Mouse (Mus musculus) embryonic fibroblast, embryonic 13.5 days (primary cell): Measurements from ENCODE around the gene Hk2. TPM values are rescaled to one million over a fixed set of nuclear protein-coding genes. Genes with fewer than 3 reads are reported as not detected.
A peak's percentile ranks its signal among the peaks of the same experiment; 100 is the strongest.

Source experiments
- H3K27ac ChIP-seq: 2 replicates; pipeline ENCODE4 v1.5.1; 2012; ENCODE audit warnings: low read length, control low read depth, inconsistent platforms; ENCODE audit not compliant: insufficient read depth
- H3K4me1 ChIP-seq: 2 replicates; pipeline ENCODE4 v1.6.1; 2011; ENCODE audit warnings: low read length; ENCODE audit not compliant: control insufficient read depth, insufficient read depth
- H3K4me3 ChIP-seq: 2 replicates; pipeline ENCODE4 v1.5.1; 2011; ENCODE audit warnings: mild to moderate bottlenecking, control low read depth, low read length; ENCODE audit not compliant: insufficient read depth
- CTCF ChIP-seq: IDR thresholded peaks from 2 replicates; pipeline ENCODE4 v1.5.1; 2011; ENCODE audit warnings: mild to moderate bottlenecking, control low read depth, low read length, moderate library complexity, borderline replicate concordance; ENCODE audit not compliant: insufficient read depth
- POLR2A ChIP-seq: IDR thresholded peaks from 2 replicates; pipeline ENCODE4 v1.6.1; 2011; ENCODE audit warnings: low read depth, mild to moderate bottlenecking, control low read depth, low read length, moderate library complexity
- polyA plus RNA-seq: library from polyadenylated mRNA; stranded (reverse); fragments of >200 nt; gene quantifications from 2 replicates; pipeline ENCODE4 v1.2.4, GENCODE M21; 2011; ENCODE audit warnings: low read depth; ENCODE audit not compliant: missing spikeins, insufficient read length

Gene Hk2
- polyA plus RNA-seq, 1 experiment, result 26.2 TPM

- H3K4me1 ChIP-seq, result peaks cover 3% of the 10 kb centered on the region; the same call in 1 of the 2 replicates
- no peak overlapping the region for H3K4me3 ChIP-seq
- no peak overlapping the region for H3K27ac ChIP-seq
- no peak for TF ChIP-seq POLR2A
- peak; percentile 31; the same call in 1 of the 2 replicates for TF ChIP-seq CTCF
Measured at GRCm38 (mm10) chr6:82728635-82729034, 45.6 kb downstream of the Hk2 start.

- Histone ChIP-seq H3K4me1 (peaks cover 6% of the 10 kb centered on the region; the same call in 1 of the 2 replicates), H3K4me3 (no peak overlapping the region), H3K27ac (no peak overlapping the region)
- TF ChIP-seq POLR2A, result no peak
- TF ChIP-seq CTCF, result no peak
Measured at GRCm38 (mm10) chr6:82727206-82727605, 47.0 kb downstream of the Hk2 start.

DNA sequence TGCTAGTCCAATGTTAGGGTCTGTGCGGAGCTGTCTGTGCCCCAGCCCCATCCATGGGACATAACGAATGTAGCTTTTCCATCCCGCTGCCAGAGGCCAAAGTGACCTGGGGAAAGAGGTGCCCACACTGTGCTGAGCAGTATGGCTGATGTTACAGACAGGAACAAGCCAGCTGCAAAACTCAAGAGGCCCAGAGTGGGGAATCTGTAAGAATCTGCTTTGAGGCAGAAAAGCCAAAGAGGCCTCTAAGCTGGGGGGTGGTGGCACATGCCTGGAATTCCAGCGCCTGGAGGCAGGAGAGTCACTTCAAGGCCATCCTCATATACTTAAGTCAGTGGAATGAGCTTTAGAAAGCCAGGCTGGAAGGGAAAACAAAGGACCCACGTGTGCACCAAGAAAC is 50.9 kb downstream of the Hk2 start:
- no peak for TF ChIP-seq CTCF
- no peak for TF ChIP-seq POLR2A
- Histone ChIP-seq H3K4me1 (peaks cover 6% of the 10 kb centered on the region; the same call in 1 of the 2 replicates), H3K27ac (peak overlapping the region; percentile 56), H3K4me3 (no peak overlapping the region)

DNA sequence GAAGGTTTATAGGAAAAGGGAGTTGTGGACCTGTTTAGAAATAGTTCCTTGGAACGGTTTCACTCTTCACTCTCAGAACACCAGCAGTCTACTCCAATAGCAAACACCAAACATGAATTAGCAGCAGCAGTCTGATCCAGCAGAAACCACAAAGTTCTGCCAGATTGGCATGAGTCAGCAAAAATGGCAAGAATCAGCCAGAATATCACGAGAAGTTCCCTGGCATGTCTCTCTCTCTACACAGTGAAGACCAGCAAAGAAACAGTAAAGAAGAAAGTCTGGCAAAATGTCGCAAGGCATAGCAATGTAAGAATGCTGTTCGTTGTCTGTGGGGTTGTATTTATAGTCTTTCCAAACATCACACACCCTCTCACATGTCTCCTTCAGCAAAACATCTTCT is 58.1 kb downstream of the Hk2 start:
- H3K4me1 ChIP-seq, result peaks cover 3% of the 10 kb centered on the region; the same call in 1 of the 2 replicates
- no peak for TF ChIP-seq CTCF
- no peak for TF ChIP-seq POLR2A
- peak overlapping the region; percentile 68 for H3K27ac ChIP-seq
- no peak overlapping the region for H3K4me3 ChIP-seq

DNA sequence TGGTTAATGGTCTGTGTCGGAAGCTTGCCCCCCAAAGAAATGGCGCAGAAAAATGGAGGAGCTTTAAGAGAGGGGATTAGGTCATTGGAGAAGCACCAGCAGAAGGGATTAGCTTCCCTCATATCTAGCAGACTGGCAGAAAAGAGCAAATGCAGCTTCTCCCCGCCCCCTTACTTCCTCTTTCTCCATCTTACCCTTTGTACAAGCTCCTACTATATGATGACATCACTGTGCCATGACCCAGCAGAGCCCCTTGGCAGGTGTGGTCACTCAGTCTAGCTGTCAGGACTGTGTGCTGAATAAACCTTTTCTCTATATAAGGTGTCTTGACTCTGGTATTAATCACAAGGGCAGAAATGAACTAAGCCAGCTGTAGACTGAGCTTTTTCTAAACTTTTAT is 58.6 kb downstream of the Hk2 start:
- H3K4me3 ChIP-seq, result no peak overlapping the region
- TF ChIP-seq POLR2A (no peak), CTCF (no peak)
- peaks cover 3% of the 10 kb centered on the region; the same call in 1 of the 2 replicates for H3K4me1 ChIP-seq
- H3K27ac ChIP-seq, result peak overlapping the region; percentile 68

DNA sequence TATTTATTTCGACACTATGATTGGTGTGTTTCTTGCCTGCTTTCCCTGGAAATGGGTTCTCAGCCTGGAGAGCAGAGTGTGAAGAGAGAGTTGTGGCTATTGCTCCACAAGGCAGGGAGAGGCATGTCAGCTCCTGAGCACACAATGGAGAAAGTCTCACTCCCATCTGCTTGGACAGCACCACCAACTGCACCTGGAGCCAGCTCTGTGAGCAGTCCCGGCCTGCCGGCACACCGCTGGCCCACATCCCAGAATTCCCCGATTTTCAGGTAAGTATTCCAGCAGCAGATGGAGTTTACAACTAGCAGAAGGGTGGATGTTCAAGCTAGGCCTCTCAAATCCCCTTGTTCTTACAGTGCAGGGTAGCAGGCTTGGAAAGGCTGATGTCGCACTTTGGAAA is 59.0 kb downstream of the Hk2 start:
- TF ChIP-seq CTCF, result no peak
- no peak for TF ChIP-seq POLR2A
- Histone ChIP-seq H3K4me3 (no peak overlapping the region), H3K27ac (peak overlapping the region; percentile 68), H3K4me1 (peaks cover 3% of the 10 kb centered on the region; the same call in 1 of the 2 replicates)

GRCm38 (mm10) chr6:82714841-82715240 is 59.4 kb downstream of the Hk2 start:
- TF ChIP-seq CTCF, result no peak
- TF ChIP-seq POLR2A, result no peak
- H3K27ac ChIP-seq, result no peak overlapping the region
- H3K4me1 ChIP-seq, result peaks cover 3% of the 10 kb centered on the region; the same call in 1 of the 2 replicates
- no peak overlapping the region for H3K4me3 ChIP-seq

DNA sequence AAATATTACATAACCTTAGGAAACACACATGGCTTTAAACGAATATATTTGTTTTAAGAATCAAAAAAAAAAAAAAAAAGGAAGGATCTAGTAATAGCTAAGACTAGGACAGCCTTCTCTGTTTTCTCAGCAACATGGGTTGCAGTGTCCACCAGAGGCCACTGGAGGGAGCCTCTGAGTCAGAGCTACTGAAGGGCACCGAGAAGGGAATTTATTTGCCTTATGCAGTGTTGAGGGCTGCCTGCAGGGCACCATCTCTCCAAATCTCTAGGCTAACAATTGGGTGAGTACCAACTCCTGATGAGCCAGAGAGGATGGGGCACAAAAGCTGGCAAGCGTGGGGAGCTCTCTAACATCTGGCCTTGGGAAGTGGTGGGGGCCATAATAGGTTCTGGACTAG is 60.0 kb downstream of the Hk2 start:
- Histone ChIP-seq H3K4me1 (peaks cover 3% of the 10 kb centered on the region; the same call in 1 of the 2 replicates), H3K27ac (no peak overlapping the region), H3K4me3 (no peak overlapping the region)
- peak; percentile 48; the same call in 1 of the 2 replicates for TF ChIP-seq CTCF
- TF ChIP-seq POLR2A, result no peak

- H3K4me1 ChIP-seq, result no peaks in the 10 kb centered on the region
- no peak overlapping the region for H3K4me3 ChIP-seq
- TF ChIP-seq POLR2A, result no peak
- no peak for TF ChIP-seq CTCF
- no peak overlapping the region for H3K27ac ChIP-seq
Measured at GRCm38 (mm10) chr6:82707742-82708141, 66.5 kb downstream of the Hk2 start.

DNA sequence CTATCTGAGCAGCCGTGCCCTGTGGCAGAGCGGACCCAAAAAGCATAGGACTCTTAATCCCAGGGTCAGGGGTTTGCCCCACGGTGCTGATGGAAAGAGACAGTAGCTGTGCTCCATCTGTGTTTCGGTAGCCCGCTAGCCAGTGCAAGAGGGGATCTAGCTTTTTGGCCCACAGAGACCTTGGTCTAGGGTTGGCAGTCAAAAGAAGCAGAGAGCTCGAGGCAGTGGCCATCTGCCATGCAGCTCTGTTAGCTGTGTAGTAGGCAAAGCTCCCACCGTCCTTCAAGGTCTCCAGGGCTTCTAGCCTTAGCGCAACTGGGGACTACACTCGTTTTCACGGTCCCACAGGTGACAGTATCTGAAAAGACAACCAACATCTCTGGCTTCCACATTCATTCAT is 67.0 kb downstream of the Hk2 start:
- H3K27ac ChIP-seq, result no peak overlapping the region
- H3K4me3 ChIP-seq, result no peak overlapping the region
- no peaks in the 10 kb centered on the region for H3K4me1 ChIP-seq
- TF ChIP-seq POLR2A, result no peak
- TF ChIP-seq CTCF, result no peak

DNA sequence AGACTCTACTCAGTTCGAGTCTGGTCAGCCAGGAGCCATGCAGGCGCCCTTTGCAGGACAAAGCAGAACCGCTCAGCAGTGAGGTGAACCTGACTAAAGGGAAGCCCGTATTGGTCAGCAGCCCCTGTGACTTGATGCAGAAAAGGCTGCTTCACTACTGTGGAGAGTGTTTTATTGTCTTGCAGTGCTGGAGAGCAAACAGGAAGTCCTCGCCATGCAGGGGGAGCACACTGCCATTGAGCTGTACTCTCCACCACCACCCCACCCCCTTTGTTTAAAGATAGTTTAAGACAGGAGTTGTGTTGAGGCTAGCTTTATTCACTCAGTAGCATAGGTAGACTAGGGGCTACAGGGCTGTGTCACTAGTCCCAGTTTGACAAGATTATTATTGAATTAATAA is 69.0 kb downstream of the Hk2 start, which contains the start of gene Pole4:
TSS of gene Pole4 (minus strand) at position 145 of the 400 bp plus-strand sequence.
- no peak for TF ChIP-seq CTCF
- TF ChIP-seq POLR2A, result no peak

More for the DNA sequence above, 69.0 kb downstream of the Hk2 start, which contains the start of gene Pole4:
- H3K4me3 ChIP-seq, result no peak within 1 kb of the TSS
- no peaks in the 10 kb centered on the region for H3K4me1 ChIP-seq
- H3K27ac ChIP-seq, result no peak within 1 kb of the TSS
